Mouse (Mus musculus): ENCODE results near the gene Flg.

Gene Flg

DNA sequence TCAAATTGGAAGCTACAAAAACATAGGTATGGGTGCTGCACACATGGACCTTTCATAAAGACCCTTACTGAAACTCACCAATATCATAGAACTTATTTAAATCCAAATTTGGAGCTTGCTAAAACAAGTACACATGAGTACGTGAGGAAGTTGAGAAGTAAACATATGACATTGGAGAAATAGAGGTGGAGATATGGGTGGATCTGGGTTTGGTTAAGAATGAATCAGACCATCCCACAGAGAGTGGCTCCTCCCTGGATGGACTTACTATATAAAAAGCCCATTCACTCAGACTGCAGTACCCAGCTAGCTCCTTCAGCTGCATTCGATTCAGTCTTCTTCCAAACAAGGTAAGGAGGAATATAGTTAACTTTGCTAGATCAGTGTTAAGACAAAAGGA, at the start of gene Flg:
TSS of gene Flg (plus strand) at position 301 of the 400 bp plus-strand sequence.
- no peak for DNase-seq (ENCODE audit: low spot score)

GRCm38 (mm10) chr3:93297542-93297941, 24.2 kb downstream of the Flg start:
- DNase-seq (ENCODE audit: low spot score), result no peak

GRCm38 (mm10) chr3:93299832-93300231, 26.5 kb downstream of the Flg start:
- DNase-seq (ENCODE audit: low spot score), result no peak

- no peak for DNase-seq (ENCODE audit: low spot score)
These were observed 28.6 kb downstream of the Flg start for GRCm38 (mm10) chr3:93301896-93302295.

DNA sequence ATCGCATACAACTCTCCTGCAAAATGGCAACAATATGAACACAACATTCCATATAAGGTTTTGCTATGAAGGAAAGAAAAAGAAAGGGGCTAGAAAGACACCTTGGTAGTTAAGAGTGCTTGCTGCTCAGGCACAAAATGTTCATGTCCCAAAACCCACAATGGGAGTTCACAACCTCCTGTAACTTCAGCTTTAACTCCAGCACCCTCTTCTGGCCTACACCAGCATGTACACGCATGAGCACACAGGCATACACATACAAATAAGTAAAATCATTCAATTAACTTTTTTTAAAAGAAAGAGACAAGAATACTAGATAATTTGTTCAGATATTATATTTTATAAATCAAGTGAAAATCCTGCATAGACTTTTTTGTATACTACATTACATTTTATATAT, 32.8 kb downstream of the Flg start:
- DNase-seq (ENCODE audit: low spot score), result no peak

DNA sequence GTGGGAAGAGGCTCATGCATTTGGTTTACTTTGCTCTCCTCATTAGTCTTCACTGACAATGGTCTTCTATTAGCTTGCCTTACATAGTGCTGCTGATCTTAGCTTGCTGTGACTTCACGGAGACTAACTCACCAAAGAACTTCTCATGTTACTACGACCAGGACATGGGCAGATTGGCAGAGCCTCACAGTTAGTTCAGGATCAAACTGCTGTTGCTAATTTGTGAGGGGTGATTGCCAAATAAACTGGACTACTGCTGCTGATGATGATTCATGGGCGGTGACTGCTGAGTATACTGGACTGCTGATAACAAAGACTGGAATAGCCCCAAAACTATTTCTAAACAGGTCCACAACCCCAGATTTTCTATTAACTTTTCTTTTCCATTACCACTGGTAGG, 38.0 kb downstream of the Flg start:
- no peak for DNase-seq (ENCODE audit: low spot score)

DNA sequence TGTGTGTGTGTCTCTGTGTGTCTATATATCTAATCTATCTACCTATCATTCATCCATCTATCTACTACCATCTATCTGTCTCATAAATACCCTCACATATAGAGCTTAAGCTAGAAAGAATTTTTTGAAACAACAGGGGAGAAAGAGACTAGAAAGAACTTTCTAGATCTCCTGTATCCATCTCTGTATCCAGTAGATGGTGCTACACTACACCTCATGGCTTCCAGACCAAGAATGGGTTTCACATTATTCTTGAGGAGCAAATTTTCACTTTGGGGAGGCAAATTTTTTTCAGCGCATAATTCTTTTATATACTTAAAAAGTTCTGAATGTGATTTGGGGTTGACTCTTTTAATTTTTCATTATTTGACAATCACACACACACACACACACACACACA, 41.1 kb downstream of the Flg start:
- DNase-seq (ENCODE audit: low spot score), result no peak

GRCm38 (mm10) chr3:93319449-93319848, 46.1 kb downstream of the Flg start, which contains the start of gene Hrnr:
Gene Hrnr (plus strand): TSS chr3:93319749.
- DNase-seq (ENCODE audit: low spot score), result no peak

DNA sequence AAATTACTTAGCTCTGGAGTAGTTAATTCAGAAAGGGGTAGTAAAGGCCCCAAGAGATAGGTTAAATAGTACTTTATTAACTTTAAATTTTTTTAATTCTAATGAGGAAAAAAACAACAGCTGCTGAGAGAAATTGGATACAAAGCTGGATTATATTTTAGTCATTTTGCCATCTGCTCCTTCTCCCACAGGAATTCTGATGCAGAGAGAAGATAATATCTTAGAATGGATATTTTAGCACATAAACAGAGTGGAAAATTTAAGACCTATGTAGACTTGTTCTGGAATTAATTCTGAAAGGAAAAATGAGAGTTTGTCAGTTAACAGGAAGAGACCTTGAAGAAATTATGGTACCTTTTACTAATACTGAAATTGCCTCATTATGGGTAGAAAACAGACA, 64.4 kb downstream of the Flg start:
- DNase-seq (ENCODE audit: low spot score), result no peak

- no peak for DNase-seq (ENCODE audit: low spot score)
These were observed 66.7 kb downstream of the Flg start for GRCm38 (mm10) chr3:93340021-93340420.
